ENCODE assay signal across 16 mouse cellular contexts in the genomic region with DNA sequence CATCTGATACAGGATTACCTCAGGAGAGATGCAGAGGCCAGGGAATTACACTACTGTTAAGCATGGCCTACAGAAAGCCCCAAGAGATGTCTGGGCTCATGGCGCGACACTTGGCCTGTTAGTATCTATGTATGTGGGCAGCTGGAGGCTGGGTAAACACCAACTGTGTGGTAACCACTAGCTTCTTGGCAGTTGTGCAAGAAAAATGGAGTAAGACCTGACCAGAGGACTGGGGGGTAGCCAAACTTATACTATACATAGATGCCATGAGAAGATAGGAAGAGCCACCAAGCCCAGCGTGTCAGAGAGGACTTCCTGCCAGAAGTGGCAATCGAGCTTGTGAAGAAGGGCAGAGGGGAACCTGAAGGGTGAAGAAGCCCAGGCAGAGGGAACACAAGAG. TPM values are rescaled to one million over a fixed set of nuclear protein-coding genes. Genes with fewer than 3 reads are reported as not detected.
DNase-seq lines count a peak whose midpoint lies in the region; ATAC-seq lines count a peak whose summit lies in the region.
"Had no signal": no experiment of that assay in that cellular context is flagged by ENCODE, and none has a peak within 500 bp of the region (broad histone marks: within the 10 kb centered on the region; RNA-seq: fewer than 3 reads in every experiment).

No protein-coding gene starts in this region.

- H3K9ac ChIP-seq in liver, embryonic 13.5 days = no peak overlapping the region
- no peak overlapping the region for H3K9ac ChIP-seq in midbrain, embryonic 14.5 days (replicated peaks; ENCODE audit: low read length)
- H3K9ac ChIP-seq: embryonic facial prominence, embryonic 13.5 days; forebrain, embryonic 12.5 days; midbrain, embryonic 13.5 days; neural tube, embryonic 12.5 days had no signal

- 63% methylated on average over 4 of the region's 4 CpGs for WGBS in liver, embryonic 13.5 days (ENCODE audit: insufficient replicate concordance)
- WGBS in midbrain, embryonic 14.5 days = 87% methylated on average over 4 of the region's 4 CpGs

- H3K4me2 ChIP-seq in liver, embryonic 13.5 days = no peak overlapping the region
- H3K4me2 ChIP-seq in midbrain, embryonic 14.5 days (ENCODE audit: low read length) = no peak overlapping the region
- H3K4me2 ChIP-seq: embryonic facial prominence, embryonic 13.5 days; forebrain, embryonic 12.5 days; midbrain, embryonic 13.5 days; neural tube, embryonic 12.5 days had no signal

- H3K9me3 ChIP-seq in liver, embryonic 13.5 days (replicated peaks) = no peaks in the 10 kb centered on the region
- no peaks in the 10 kb centered on the region for H3K9me3 ChIP-seq in midbrain, embryonic 14.5 days (ENCODE audit: control insufficient read depth, low read length)
- H3K9me3 ChIP-seq: embryonic facial prominence, embryonic 13.5 days; forebrain, embryonic 12.5 days; midbrain, embryonic 13.5 days; neural tube, embryonic 12.5 days had no signal

- no peaks in the 10 kb centered on the region for H3K36me3 ChIP-seq in liver, embryonic 13.5 days
- no peaks in the 10 kb centered on the region for H3K36me3 ChIP-seq in midbrain, embryonic 14.5 days (ENCODE audit: control insufficient read depth, insufficient read depth, low read length)
- H3K36me3 ChIP-seq: embryonic facial prominence, embryonic 13.5 days; forebrain, embryonic 12.5 days; midbrain, embryonic 13.5 days; neural tube, embryonic 12.5 days had no signal

- H3K4me1 ChIP-seq in liver, embryonic 13.5 days (replicated peaks) = no peaks in the 10 kb centered on the region
- no peaks in the 10 kb centered on the region for H3K4me1 ChIP-seq in midbrain, embryonic 14.5 days (ENCODE audit: control insufficient read depth, insufficient read depth, low read length)
- H3K4me1 ChIP-seq: embryonic facial prominence, embryonic 13.5 days; forebrain, embryonic 12.5 days; midbrain, embryonic 13.5 days; neural tube, embryonic 12.5 days had no signal

- no peak overlapping the region for H3K4me3 ChIP-seq in liver, embryonic 13.5 days (replicated peaks)
- H3K4me3 ChIP-seq in midbrain, embryonic 14.5 days (replicated peaks; ENCODE audit: low read depth, low read length) = no peak overlapping the region
- H3K4me3 ChIP-seq: embryonic facial prominence, embryonic 13.5 days; forebrain, embryonic 12.5 days; midbrain, embryonic 13.5 days; neural tube, embryonic 12.5 days had no signal

- H3K27me3 ChIP-seq in liver, embryonic 13.5 days = no peaks in the 10 kb centered on the region
- no peaks in the 10 kb centered on the region for H3K27me3 ChIP-seq in midbrain, embryonic 14.5 days (ENCODE audit: control insufficient read depth, insufficient read depth, low read length)
- H3K27me3 ChIP-seq: embryonic facial prominence, embryonic 13.5 days; forebrain, embryonic 12.5 days; midbrain, embryonic 13.5 days; neural tube, embryonic 12.5 days had no signal

- DNase-seq in liver, embryonic 13.5 days = no peak
- DNase-seq in liver = no peak
- DNase-seq in lung, postnatal 36 days = peak; percentile 53
- DNase-seq in gastrocnemius, postnatal 10 days = no peak
- no peak for DNase-seq in midbrain, embryonic 14.5 days
- DNase-seq in left cerebral cortex, adult 11 months (ENCODE audit: low spot score) = no peak

- ATAC-seq in liver, embryonic 13.5 days (ENCODE audit: low read depth) = peak; percentile 52; the same call in 1 of the 2 replicates
- peak; percentile 90 for ATAC-seq in granulocyte monocyte progenitor cell, adult 5-6 weeks (replicated peaks; ENCODE audit: poor library complexity, severe bottlenecking)
- no peak for ATAC-seq in midbrain, embryonic 14.5 days (ENCODE audit: low FRiP score, low TSS enrichment)

- H3K27ac ChIP-seq in liver, embryonic 13.5 days = no peak overlapping the region
- no peak overlapping the region for H3K27ac ChIP-seq in midbrain, embryonic 14.5 days (replicated peaks; ENCODE audit: low read depth, low read length)
- H3K27ac ChIP-seq: embryonic facial prominence, embryonic 13.5 days; forebrain, embryonic 12.5 days; midbrain, embryonic 13.5 days; neural tube, embryonic 12.5 days had no signal

RNA-seq across cellular contexts. Expression of gene Bcl2l10, which starts 14.6 kb away (rescaled TPM):
- not detected in 2 replicates for polyA plus RNA-seq in liver, embryonic 13.5 days (2015; fragmentation: Nextera tagmentation; extraction: Ambion mirVana)
- not detected in 2 replicates for total RNA-seq in granulocyte monocyte progenitor cell, adult 5-6 weeks (2014; fragmentation: Nextera tagmentation)
- total RNA-seq in granulocyte monocyte progenitor cell, adult 5-6 weeks (2017) = not detected in 2 replicates
- not detected for total RNA-seq in gastrocnemius, postnatal 10 days (2021)
- not detected in 2 replicates for polyA plus RNA-seq in midbrain, embryonic 14.5 days (2014; fragmentation: Nextera tagmentation; extraction: Ambion mirVana)
- total RNA-seq: heart, postnatal 14 days had no signal
- polyA plus RNA-seq: embryonic facial prominence, embryonic 13.5 days; forebrain, embryonic 12.5 days; large intestine, adult 2 months; limb, embryonic 11.5 days; lung, embryonic 16.5 days; midbrain, embryonic 13.5 days; neural tube, embryonic 12.5 days; stomach, embryonic 14.5 days had no signal

RNA-seq across cellular contexts. Expression of gene Mapk6, which starts 47.6 kb away (rescaled TPM):
- polyA plus RNA-seq in liver, embryonic 13.5 days (2015; fragmentation: Nextera tagmentation; extraction: Ambion mirVana) = 23.4 and 27.4 TPM in 2 replicates
- total RNA-seq in granulocyte monocyte progenitor cell, adult 5-6 weeks (2014; fragmentation: Nextera tagmentation) = 42.4 and 47.8 TPM in 2 replicates
- total RNA-seq in granulocyte monocyte progenitor cell, adult 5-6 weeks (2017) = 59.2 and 71.6 TPM in 2 replicates
- total RNA-seq in gastrocnemius, postnatal 10 days (2021) = 10 to 100 TPM; 36.7 to 44.2 TPM
- 155 and 208 TPM in 2 replicates for polyA plus RNA-seq in midbrain, embryonic 14.5 days (2014; fragmentation: Nextera tagmentation; extraction: Ambion mirVana)

RNA-seq across cellular contexts. Expression of gene Gnb5, which starts 56.1 kb away (rescaled TPM):
- polyA plus RNA-seq in liver, embryonic 13.5 days (2015; fragmentation: Nextera tagmentation; extraction: Ambion mirVana) = 1.8 and 2.2 TPM in 2 replicates
- 4.1 and 5.0 TPM in 2 replicates for total RNA-seq in granulocyte monocyte progenitor cell, adult 5-6 weeks (2014; fragmentation: Nextera tagmentation)
- total RNA-seq in granulocyte monocyte progenitor cell, adult 5-6 weeks (2017) = 2.7 and 2.8 TPM in 2 replicates
- 10 to 100 TPM in 1 of 2 experiments, 1 to 10 TPM in 1; 7.9 to 11.2 TPM for total RNA-seq in gastrocnemius, postnatal 10 days (2021)
- 69.6 and 70.1 TPM in 2 replicates for polyA plus RNA-seq in midbrain, embryonic 14.5 days (2014; fragmentation: Nextera tagmentation; extraction: Ambion mirVana)
